Mouse (Mus musculus): ENCODE data around the gene Upk1a. TPM values are rescaled to one million over a fixed set of nuclear protein-coding genes. Genes with fewer than 3 reads are reported as not detected.

Upk1a gene
- total RNA-seq, 2 experiments from 2014 or later, result 0.26 to 0.70 TPM

Small RNA genes lying within 50 kb of the gene (microRNA-seq; reads per million reads assigned to microRNA genes)
- 0.75 to 0.85 reads per million in 2 experiments for gene Mir3569

Other genes with a start within 250 kb of the Upk1a start
- 10 to 100 TPM; 29.8 to 30.7 TPM for gene Tyrobp, start 199.1 kb downstream of the Upk1a start, total RNA-seq (2021)
- 1 to 10 TPM in 1 of 2 experiments, not detected in 1; 1.8 TPM for gene Hcst, start 193.0 kb downstream of the Upk1a start, total RNA-seq (2021)
- 1 to 10 TPM; 3.9 to 4.1 TPM for gene Nfkbid, start 191.1 kb downstream of the Upk1a start, total RNA-seq (2021)
- gene Aplp1, start 167.3 kb downstream of the Upk1a start, total RNA-seq (2021), result 1,000 to 10,000 TPM; 1,233 to 1,333 TPM
- gene Kirrel2, start 155.2 kb downstream of the Upk1a start, total RNA-seq (2021), result 1 to 10 TPM; 8.2 to 8.3 TPM
- gene Nphs1, start 154.5 kb downstream of the Upk1a start, total RNA-seq (2021), result under 1 TPM; 0.44 to 0.52 TPM
- not detected for gene Prodh2, start 119.2 kb downstream of the Upk1a start, total RNA-seq (2021)
- gene Arhgap33, start 77.8 kb downstream of the Upk1a start, total RNA-seq (2021), result 100 to 1,000 TPM; 179 to 187 TPM
- 1 to 10 TPM; 3.7 to 4.3 TPM for gene Hspb6, start 60.7 kb downstream of the Upk1a start, total RNA-seq (2021)
- gene Proser3, start 60.5 kb downstream of the Upk1a start, total RNA-seq (2021), result 1 to 10 TPM; 3.8 TPM
- 10 to 100 TPM; 56.8 to 60.4 TPM for gene Lin37, start 53.0 kb downstream of the Upk1a start, total RNA-seq (2021)
- gene U2af1l4, start 49.5 kb downstream of the Upk1a start, total RNA-seq (2021), result 10 to 100 TPM; 64.4 to 71.5 TPM
- gene Gm49396, start 49.5 kb downstream of the Upk1a start, total RNA-seq (2021), result 1 to 10 TPM; 7.5 to 8.1 TPM
- 10 to 100 TPM; 87.7 to 94.4 TPM for gene Psenen, start 49.2 kb downstream of the Upk1a start, total RNA-seq (2021)
- gene Igflr1, start 47.4 kb downstream of the Upk1a start, total RNA-seq (2021), result 1 to 10 TPM; 2.9 to 4.7 TPM
- 10 to 100 TPM; 40.0 to 48.4 TPM for gene Kmt2b, start 24.1 kb downstream of the Upk1a start, total RNA-seq (2021)
- gene Zbtb32, start 13.9 kb downstream of the Upk1a start, total RNA-seq (2021), result not detected
- gene Cox6b1, start 13.3 kb upstream of the Upk1a start, total RNA-seq (2021), result 100 to 1,000 TPM; 606 to 625 TPM
- not detected for gene Etv2, start 23.0 kb upstream of the Upk1a start, total RNA-seq (2021)
- gene Rbm42, start 37.5 kb upstream of the Upk1a start, total RNA-seq (2021), result 10 to 100 TPM; 66.6 to 79.5 TPM
- gene Haus5, start 52.1 kb upstream of the Upk1a start, total RNA-seq (2021), result 1 to 10 TPM; 5.2 to 7.6 TPM
- not detected for gene Pmis2, start 58.8 kb upstream of the Upk1a start, total RNA-seq (2021)
- gene 2200002J24Rik, start 86.1 kb upstream of the Upk1a start, total RNA-seq (2021), result not detected
- gene Atp4a, start 99.4 kb upstream of the Upk1a start, total RNA-seq (2021), result under 1 TPM; 0.26 to 0.66 TPM
- gene Tmem147, start 116.7 kb upstream of the Upk1a start, total RNA-seq (2021), result 100 to 1,000 TPM; 114 to 129 TPM
- not detected for gene Gapdhs, start 130.8 kb upstream of the Upk1a start, total RNA-seq (2021)
- gene Sbsn, start 138.6 kb upstream of the Upk1a start, total RNA-seq (2021), result 10 to 100 TPM in 1 of 2 experiments, 1 to 10 TPM in 1; 8.2 to 12.9 TPM
- gene Dmkn, start 150.9 kb upstream of the Upk1a start, total RNA-seq (2021), result 1 to 10 TPM; 1.9 to 4.0 TPM
- gene Krtdap, start 175.0 kb upstream of the Upk1a start, total RNA-seq (2021), result not detected
- gene Ffar2, start 210.9 kb upstream of the Upk1a start, total RNA-seq (2021), result not detected
- not detected for gene Ffar3, start 243.3 kb upstream of the Upk1a start, total RNA-seq (2021)
- not detected for gene Ffar1, start 248.7 kb upstream of the Upk1a start, total RNA-seq (2021)